Mouse (Mus musculus): ENCODE results near the gene Dgki. TPM values are rescaled to one million over a fixed set of nuclear protein-coding genes. Genes with fewer than 3 reads are reported as not detected.

Dgki gene
- total RNA-seq, 1 experiment from 2014 or later, result not detected

GRCm38 (mm10) chr6:36994329-36994728, 305.7 kb downstream of the Dgki start:
- ATAC-seq (replicated peaks; ENCODE audit: insufficient number of reproducible peaks, low FRiP score, low TSS enrichment, poor library complexity, severe bottlenecking), result no peak

DNA sequence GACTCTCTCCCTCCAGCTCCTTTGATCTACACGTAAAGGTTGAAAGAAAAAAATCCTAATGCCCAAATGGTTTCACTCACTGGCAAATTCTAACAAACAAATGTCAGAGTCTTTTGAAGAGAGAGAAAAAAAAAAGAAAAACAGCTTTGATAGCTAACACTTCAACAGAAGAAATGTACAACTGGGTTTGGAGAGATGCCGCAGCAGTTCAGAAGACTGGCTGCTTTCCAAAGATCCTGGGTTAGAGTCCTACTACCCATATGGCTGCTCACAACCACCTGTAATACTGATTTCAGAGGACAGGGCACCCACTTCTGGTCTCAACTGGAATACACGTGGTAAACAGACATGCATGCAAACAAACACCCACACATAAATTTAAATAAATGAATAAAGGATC, 309.8 kb downstream of the Dgki start:
- no peak for ATAC-seq (replicated peaks; ENCODE audit: insufficient number of reproducible peaks, low FRiP score, low TSS enrichment, poor library complexity, severe bottlenecking)

DNA sequence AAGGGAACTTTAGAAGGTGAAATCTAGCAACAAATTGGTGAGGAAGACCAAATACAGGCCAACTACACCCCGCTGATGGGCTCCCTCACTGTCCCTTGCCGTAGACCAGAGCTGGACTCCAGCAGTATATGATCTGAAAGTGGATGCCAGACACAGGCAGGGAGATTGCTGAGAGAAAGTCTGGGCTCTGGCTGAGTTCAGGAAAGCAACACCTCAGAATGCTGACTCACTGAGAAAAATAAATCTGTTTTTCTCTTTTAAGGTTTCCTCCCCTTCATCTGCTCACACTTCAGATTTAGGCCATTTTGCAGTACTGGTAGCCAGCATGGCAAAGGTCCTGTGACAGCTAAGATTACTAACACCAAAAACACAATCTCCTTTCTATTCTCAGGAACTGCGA, 311.2 kb downstream of the Dgki start:
- no peak for ATAC-seq (replicated peaks; ENCODE audit: insufficient number of reproducible peaks, low FRiP score, low TSS enrichment, poor library complexity, severe bottlenecking)

- no peak for ATAC-seq (replicated peaks; ENCODE audit: insufficient number of reproducible peaks, low FRiP score, low TSS enrichment, poor library complexity, severe bottlenecking)
Measured at GRCm38 (mm10) chr6:36981646-36982045, 318.3 kb downstream of the Dgki start.

GRCm38 (mm10) chr6:36980475-36980874, 319.5 kb downstream of the Dgki start:
- no peak for ATAC-seq (replicated peaks; ENCODE audit: insufficient number of reproducible peaks, low FRiP score, low TSS enrichment, poor library complexity, severe bottlenecking)

DNA sequence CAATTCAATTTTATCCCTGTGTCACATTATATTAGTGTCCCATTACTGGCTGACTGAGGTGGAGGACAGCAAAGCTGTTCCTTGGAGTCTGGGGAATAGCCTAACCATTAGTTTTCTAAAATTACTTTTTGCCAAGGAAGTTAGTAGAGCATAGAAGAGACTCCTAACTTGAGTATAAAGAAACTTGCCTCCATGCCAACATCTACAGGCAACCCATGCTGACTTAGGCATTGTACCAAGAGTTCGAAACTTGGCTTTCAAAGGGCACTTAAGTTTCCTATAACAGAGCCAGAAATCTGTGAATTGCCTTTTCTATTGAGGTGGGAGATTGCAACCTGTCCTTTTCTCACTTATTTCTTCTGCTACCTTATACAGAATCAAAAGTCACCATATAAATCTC, 321.8 kb downstream of the Dgki start:
- no peak for ATAC-seq (replicated peaks; ENCODE audit: insufficient number of reproducible peaks, low FRiP score, low TSS enrichment, poor library complexity, severe bottlenecking)

GRCm38 (mm10) chr6:36973096-36973495, 326.9 kb downstream of the Dgki start:
- no peak for ATAC-seq (replicated peaks; ENCODE audit: insufficient number of reproducible peaks, low FRiP score, low TSS enrichment, poor library complexity, severe bottlenecking)

DNA sequence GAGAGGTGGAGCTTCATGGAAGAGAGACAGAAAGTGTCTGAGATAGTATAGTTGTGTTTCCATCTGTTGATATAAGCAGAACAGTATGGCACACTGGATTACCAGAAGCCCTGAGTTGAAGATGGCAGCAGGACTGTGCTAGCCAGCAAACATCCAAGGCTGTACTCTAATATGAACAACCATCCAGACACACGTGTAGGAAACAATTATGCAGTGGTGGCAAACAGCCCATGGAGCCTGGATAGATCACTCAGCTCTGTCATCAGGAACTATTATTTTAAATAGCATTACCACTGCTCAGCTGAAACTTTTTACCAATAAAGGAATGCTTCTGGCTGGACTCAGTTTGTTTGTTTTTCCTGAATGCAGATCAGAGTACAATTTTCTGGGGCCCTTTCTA, 327.5 kb downstream of the Dgki start:
- ATAC-seq (replicated peaks; ENCODE audit: insufficient number of reproducible peaks, low FRiP score, low TSS enrichment, poor library complexity, severe bottlenecking), result no peak

GRCm38 (mm10) chr6:36969249-36969885, 330.6 kb downstream of the Dgki start:
- ATAC-seq (replicated peaks; ENCODE audit: insufficient number of reproducible peaks, low FRiP score, low TSS enrichment, poor library complexity, severe bottlenecking), result no peak

GRCm38 (mm10) chr6:36960658-36961057, 339.3 kb downstream of the Dgki start:
- ATAC-seq (replicated peaks; ENCODE audit: insufficient number of reproducible peaks, low FRiP score, low TSS enrichment, poor library complexity, severe bottlenecking), result no peak

DNA sequence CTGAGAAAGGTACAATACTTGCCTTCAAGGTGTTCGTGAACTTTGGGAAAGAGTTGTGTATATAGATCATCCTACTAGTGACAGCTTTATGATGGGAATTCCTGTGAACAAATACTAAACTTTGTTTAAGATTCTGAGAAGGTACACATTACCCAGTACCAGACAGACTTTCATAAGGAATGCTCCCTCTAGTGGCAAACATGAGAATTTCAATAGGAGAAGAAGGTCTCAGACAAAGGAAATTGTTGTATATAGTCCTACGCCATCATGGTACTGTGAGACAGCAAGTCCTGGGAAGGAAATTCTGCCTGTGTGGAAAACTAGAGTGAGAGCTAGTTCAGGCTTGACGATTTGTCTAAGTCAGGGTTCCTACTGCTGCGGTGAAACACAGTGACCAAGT, 344.7 kb downstream of the Dgki start:
- no peak for ATAC-seq (replicated peaks; ENCODE audit: insufficient number of reproducible peaks, low FRiP score, low TSS enrichment, poor library complexity, severe bottlenecking)

- no peak for ATAC-seq (replicated peaks; ENCODE audit: insufficient number of reproducible peaks, low FRiP score, low TSS enrichment, poor library complexity, severe bottlenecking)
Measured at GRCm38 (mm10) chr6:36950648-36951047, 349.3 kb downstream of the Dgki start.

GRCm38 (mm10) chr6:36947861-36948260, 352.1 kb downstream of the Dgki start:
- no peak for ATAC-seq (replicated peaks; ENCODE audit: insufficient number of reproducible peaks, low FRiP score, low TSS enrichment, poor library complexity, severe bottlenecking)

DNA sequence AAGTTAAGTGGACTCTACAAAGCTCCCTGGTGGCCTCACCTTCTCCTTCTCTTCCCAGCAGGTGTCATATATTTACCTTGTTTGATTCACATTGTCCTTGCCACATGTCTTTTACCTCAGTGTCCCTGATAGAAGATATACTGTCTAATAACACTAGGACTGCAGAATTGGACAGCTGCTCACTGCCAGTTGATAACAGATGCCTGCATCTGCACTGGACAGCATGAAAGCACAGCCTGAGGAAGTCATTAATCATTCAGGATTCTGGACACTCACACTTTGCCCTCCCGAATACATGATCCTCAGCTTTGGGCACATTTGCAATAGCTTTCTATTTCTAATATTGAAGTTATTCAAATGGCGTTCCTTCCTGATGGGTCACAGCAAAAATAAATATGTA, 362.5 kb downstream of the Dgki start:
- ATAC-seq (replicated peaks; ENCODE audit: insufficient number of reproducible peaks, low FRiP score, low TSS enrichment, poor library complexity, severe bottlenecking), result no peak

DNA sequence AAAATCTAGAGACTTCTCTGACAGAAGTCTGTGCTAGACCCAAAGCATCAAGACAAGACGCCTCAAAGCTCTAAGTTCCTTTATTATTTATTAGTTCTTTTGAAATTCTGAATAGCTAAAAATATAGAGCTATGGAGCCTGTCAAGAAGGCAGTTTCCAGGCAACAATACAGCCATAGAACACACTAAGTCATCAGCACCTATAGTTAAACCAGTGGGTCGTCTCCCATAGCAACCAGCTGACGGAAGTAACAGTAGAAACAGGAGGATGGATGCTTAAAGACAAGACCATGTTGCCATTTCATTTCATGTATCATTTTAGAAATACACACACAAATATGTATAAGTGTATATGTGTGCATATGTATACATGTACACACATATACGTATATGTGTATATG, 363.2 kb downstream of the Dgki start:
- ATAC-seq (replicated peaks; ENCODE audit: insufficient number of reproducible peaks, low FRiP score, low TSS enrichment, poor library complexity, severe bottlenecking), result no peak

DNA sequence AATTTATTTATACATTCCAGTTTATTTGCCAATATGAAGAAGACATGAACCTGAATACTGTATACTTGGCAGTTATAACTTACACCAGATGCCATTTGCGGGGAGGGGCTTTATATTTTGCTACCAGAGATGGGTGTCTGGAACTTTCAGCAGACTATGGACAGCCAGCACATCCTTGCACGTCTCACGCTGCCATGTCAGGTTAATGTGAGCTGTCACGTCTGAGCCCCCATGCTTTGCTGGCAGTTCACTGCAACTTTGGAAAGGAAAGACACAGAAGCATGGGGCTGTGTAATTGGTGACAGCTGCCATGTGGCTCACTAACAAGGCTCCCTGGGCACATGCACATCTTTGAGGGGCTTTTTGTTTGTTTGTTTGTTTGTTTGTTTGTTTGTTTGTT, 368.5 kb downstream of the Dgki start:
- no peak for ATAC-seq (replicated peaks; ENCODE audit: insufficient number of reproducible peaks, low FRiP score, low TSS enrichment, poor library complexity, severe bottlenecking)

GRCm38 (mm10) chr6:36929781-36930180, 370.2 kb downstream of the Dgki start:
- no peak for ATAC-seq (replicated peaks; ENCODE audit: insufficient number of reproducible peaks, low FRiP score, low TSS enrichment, poor library complexity, severe bottlenecking)

- ATAC-seq (replicated peaks; ENCODE audit: insufficient number of reproducible peaks, low FRiP score, low TSS enrichment, poor library complexity, severe bottlenecking), result no peak
Measured at GRCm38 (mm10) chr6:36926455-36926854, 373.5 kb downstream of the Dgki start.

- no peak for ATAC-seq (replicated peaks; ENCODE audit: insufficient number of reproducible peaks, low FRiP score, low TSS enrichment, poor library complexity, severe bottlenecking)
Measured at GRCm38 (mm10) chr6:36922006-36922405, 378.0 kb downstream of the Dgki start.

GRCm38 (mm10) chr6:36911586-36911985, 388.4 kb downstream of the Dgki start:
- no peak for ATAC-seq (replicated peaks; ENCODE audit: insufficient number of reproducible peaks, low FRiP score, low TSS enrichment, poor library complexity, severe bottlenecking)

GRCm38 (mm10) chr6:36907191-36907590, 392.8 kb downstream of the Dgki start:
- no peak for ATAC-seq (replicated peaks; ENCODE audit: insufficient number of reproducible peaks, low FRiP score, low TSS enrichment, poor library complexity, severe bottlenecking)

Measured in monocyte, adult 5-6 weeks (primary cell).